Mouse (Mus musculus): ENCODE measurements at regions not wholly inside any gene's neighbourhood (a gene's known extent, or its start where the extent isn't known, plus 50 kb on each side); places are given as distances from the start of the nearest gene placed in this dataset.

GRCm38 (mm10) chr4:142397858-142398257 lies 158.7 kb upstream of the Kazn start:
- no peak for DNase-seq (ENCODE audit: low spot score in 2 of 2)

GRCm38 (mm10) chr4:142392924-142393323 lies 153.7 kb upstream of the Kazn start:
- peak; percentile 31 for DNase-seq (ENCODE audit: low spot score in 2 of 2)

- DNase-seq (ENCODE audit: low spot score in 2 of 2), result no peak
These were observed 151.5 kb upstream of the Kazn start for GRCm38 (mm10) chr4:142390531-142391195.

- no peak for DNase-seq (ENCODE audit: low spot score in 2 of 2)
These were observed 149.3 kb upstream of the Kazn start for GRCm38 (mm10) chr4:142388476-142388875.

- DNase-seq (ENCODE audit: low spot score in 2 of 2), result no peak
These were observed 142.0 kb upstream of the Kazn start for GRCm38 (mm10) chr4:142381168-142381567.

GRCm38 (mm10) chr4:142378452-142378851 lies 139.3 kb upstream of the Kazn start:
- DNase-seq (ENCODE audit: low spot score in 2 of 2), result no peak

- no peak for DNase-seq (ENCODE audit: low spot score in 2 of 2)
These were observed 128.6 kb upstream of the Kazn start for GRCm38 (mm10) chr4:142367774-142368173.

GRCm38 (mm10) chr4:142362071-142362470 lies 122.9 kb upstream of the Kazn start:
- no peak for DNase-seq (ENCODE audit: low spot score in 2 of 2)

GRCm38 (mm10) chr4:142358866-142359265 lies 119.7 kb upstream of the Kazn start:
- DNase-seq (ENCODE audit: low spot score in 2 of 2), result no peak

GRCm38 (mm10) chr4:142355387-142355786 lies 116.2 kb upstream of the Kazn start:
- DNase-seq (ENCODE audit: low spot score in 2 of 2), result no peak

- DNase-seq (ENCODE audit: low spot score in 2 of 2), result no peak
These were observed 114.3 kb upstream of the Kazn start for GRCm38 (mm10) chr4:142353526-142353925.

- no peak for DNase-seq (ENCODE audit: low spot score in 2 of 2)
These were observed 112.6 kb upstream of the Kazn start for GRCm38 (mm10) chr4:142351831-142352230.

GRCm38 (mm10) chr4:142350986-142351385 lies 111.8 kb upstream of the Kazn start:
- DNase-seq (ENCODE audit: low spot score in 2 of 2), result no peak

GRCm38 (mm10) chr4:142348910-142349309 lies 109.7 kb upstream of the Kazn start:
- no peak for DNase-seq (ENCODE audit: low spot score in 2 of 2)

- DNase-seq (ENCODE audit: low spot score in 2 of 2), result no peak
These were observed 103.4 kb upstream of the Kazn start for GRCm38 (mm10) chr4:142342482-142343206.

- DNase-seq (ENCODE audit: low spot score in 2 of 2), result no peak
These were observed 102.1 kb upstream of the Kazn start for GRCm38 (mm10) chr4:142341305-142341704.

- no peak for DNase-seq (ENCODE audit: low spot score in 2 of 2)
These were observed 100.9 kb upstream of the Kazn start for GRCm38 (mm10) chr4:142340057-142340456.

- peak; percentile 34 to 37 for DNase-seq (ENCODE audit: low spot score in 2 of 2)
These were observed 98.5 kb upstream of the Kazn start for GRCm38 (mm10) chr4:142337701-142338100.

- DNase-seq (ENCODE audit: low spot score in 2 of 2), result no peak
These were observed 97.7 kb upstream of the Kazn start for GRCm38 (mm10) chr4:142336943-142337342.

- no peak for DNase-seq (ENCODE audit: low spot score in 2 of 2)
These were observed 94.9 kb upstream of the Kazn start for GRCm38 (mm10) chr4:142334084-142334483.

GRCm38 (mm10) chr4:142330599-142330998 lies 91.4 kb upstream of the Kazn start:
- no peak for DNase-seq (ENCODE audit: low spot score in 2 of 2)

- no peak for DNase-seq (ENCODE audit: low spot score in 2 of 2)
These were observed 90.4 kb upstream of the Kazn start for GRCm38 (mm10) chr4:142329600-142329999.

GRCm38 (mm10) chr4:142326511-142326910 lies 87.3 kb upstream of the Kazn start:
- DNase-seq (ENCODE audit: low spot score in 2 of 2), result no peak
